Mouse (Mus musculus) CD4-positive, CD25-positive, alpha-beta regulatory T cell, adult 9 weeks (primary cell): ENCODE measurements around the gene Vps36. TPM values are rescaled to one million over a fixed set of nuclear protein-coding genes. Genes with fewer than 3 reads are reported as not detected.

Experiments used
- polyA plus RNA-seq: library from polyadenylated mRNA; unstranded; fragments of 100-300 nt; shearing (Covaris generic); gene quantifications from one replicate; pipeline ENCODE4 v1.2.1, GENCODE M21; 2017

The Vps36 gene
- polyA plus RNA-seq = 48.5 TPM

GRCm38 (mm10) chr8:22192660-22193431 is at the start of gene Vps36:
Gene Vps36, plus strand, starts transcription at chr8:22192809.

GRCm38 (mm10) chr8:22166080-22166603 is 26.5 kb upstream of the Vps36 start, which contains the start of gene Nek3:
Gene Nek3, minus strand, starts transcription at chr8:22166435.

GRCm38 (mm10) chr8:22185431-22186397 is 6.9 kb upstream of the Vps36 start, which contains the start of gene Ckap2:
Gene Ckap2, minus strand, starts transcription at chr8:22185819.

GRCm38 (mm10) chr8:22227061-22227877 is 34.7 kb downstream of the Vps36 start, which contains the start of gene Thsd1:
Gene Thsd1, plus strand, starts transcription at chr8:22227313.

Other genes with a start within 250 kb of the Vps36 start
- gene Defb13, start 246.0 kb upstream of the Vps36 start, polyA plus RNA-seq = not detected
- not detected for gene Fam90a1a, start 234.1 kb upstream of the Vps36 start, polyA plus RNA-seq
- not detected for gene Ccdc70, start 223.0 kb upstream of the Vps36 start, polyA plus RNA-seq
- gene Atp7b, start 132.5 kb upstream of the Vps36 start, polyA plus RNA-seq = 0.20 TPM
- gene Alg11, start 132.1 kb upstream of the Vps36 start, polyA plus RNA-seq = 13.0 TPM
- 0.12 TPM for gene Nek5, start 67.8 kb upstream of the Vps36 start, polyA plus RNA-seq
- gene Nek3, start 26.4 kb upstream of the Vps36 start, polyA plus RNA-seq = 8.1 TPM
- 3.0 TPM for gene Ckap2, start 7.0 kb upstream of the Vps36 start, polyA plus RNA-seq
- 0.65 TPM for gene Thsd1, start 34.5 kb downstream of the Vps36 start, polyA plus RNA-seq
- gene Tpte, start 90.6 kb downstream of the Vps36 start, polyA plus RNA-seq = not detected
- 5.5 TPM for gene Slc25a15, start 205.8 kb downstream of the Vps36 start, polyA plus RNA-seq
- 30.8 TPM for gene Mrps31, start 218.6 kb downstream of the Vps36 start, polyA plus RNA-seq